Mouse (Mus musculus) heart, adult 8-10 months (tissue): ENCODE results near the gene Ppp2r5a. TPM values are rescaled to one million over a fixed set of nuclear protein-coding genes. Genes with fewer than 3 reads are reported as not detected.
"Not testable (repeated sequence)": the region's sequence is repeated elsewhere in the genome, so short reads cannot be mapped to it uniquely, and the experiment has no call there.

ENCODE experiments used
- DNase-seq: peaks from one replicate; pipeline ENCODE4 v3.0.0; 2022; ENCODE audit warnings: low spot score
- total RNA-seq, 4 experiments: library from RNA; stranded (reverse); gene quantifications; 2 replicates each; pipeline ENCODE4 v1.2.4; 2022

Gene Ppp2r5a
- total RNA-seq, result 10 to 100 TPM; 94.2 to 98.9 (median 97.9) TPM

DNA sequence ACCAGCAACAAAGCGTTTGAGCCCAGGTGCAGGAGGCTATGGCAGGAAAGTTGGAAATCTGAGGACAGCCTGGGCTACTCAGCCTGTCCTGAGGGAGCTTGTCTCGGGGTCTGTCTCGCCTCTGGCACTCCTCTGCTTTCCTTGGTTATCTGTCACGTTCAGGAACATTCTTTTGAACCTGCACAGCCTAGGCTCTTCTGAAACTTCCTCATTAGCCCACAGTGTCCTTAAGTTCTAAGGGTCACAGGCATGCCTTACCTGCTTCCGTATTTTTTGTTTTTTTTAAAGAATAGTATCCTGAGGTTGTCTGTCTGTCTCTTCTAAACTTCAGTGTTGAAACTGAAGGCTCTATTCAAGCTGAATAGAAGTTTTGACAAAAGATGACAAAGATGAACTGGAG is at the start of gene Ppp2r5a:
Gene Ppp2r5a (minus strand): TSS at position 199 of the 400 bp plus-strand sequence.
- no peak for DNase-seq

GRCm38 (mm10) chr1:191450614-191451013 is 47.5 kb upstream of the Ppp2r5a start:
- DNase-seq, result peak; percentile 35

DNA sequence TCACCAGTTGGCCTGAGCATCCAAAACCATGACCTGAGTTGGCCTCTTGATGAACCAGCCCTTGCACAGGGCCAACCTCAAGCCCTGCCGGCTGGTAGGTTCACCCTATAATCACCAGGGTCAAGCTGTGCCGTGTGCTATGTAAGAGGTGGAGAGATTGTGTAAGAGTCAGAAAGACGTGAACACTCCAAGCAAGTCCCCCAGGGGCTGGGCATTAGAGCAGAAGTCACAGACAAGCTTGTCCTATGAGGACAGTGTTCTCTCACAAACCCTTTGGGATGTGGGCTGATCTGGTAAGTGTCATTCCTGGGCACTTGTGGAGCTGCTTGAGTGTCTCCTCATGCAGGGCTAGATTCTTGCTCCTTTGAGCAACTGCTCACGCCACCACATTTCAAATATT is 46.5 kb upstream of the Ppp2r5a start:
- DNase-seq, result no peak

- no peak for DNase-seq
Measured at GRCm38 (mm10) chr1:191447391-191448016, 44.4 kb upstream of the Ppp2r5a start.

- DNase-seq, result no peak
Measured at GRCm38 (mm10) chr1:191446307-191446706, 43.2 kb upstream of the Ppp2r5a start.

DNA sequence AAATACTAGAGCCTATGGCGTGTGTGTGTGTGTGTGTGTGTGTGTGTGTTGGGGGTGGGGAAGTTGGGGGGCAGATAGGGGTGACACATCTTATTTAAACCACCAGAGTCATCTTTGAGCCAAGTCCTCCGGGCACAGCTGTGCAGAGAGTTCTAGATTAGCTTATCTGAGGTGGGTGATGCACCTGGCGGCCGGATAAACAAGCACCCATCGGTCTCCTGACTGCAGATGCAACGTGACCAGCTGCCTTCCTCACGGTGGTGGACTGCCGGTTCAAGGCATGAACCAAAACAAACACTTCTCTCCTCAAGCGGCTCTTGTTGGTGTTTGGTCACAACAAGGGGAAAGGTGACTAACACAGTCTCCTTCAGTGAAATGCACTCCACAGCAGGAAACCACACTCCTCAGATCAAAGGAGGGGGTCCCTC is 42.8 kb upstream of the Ppp2r5a start:
- DNase-seq, result no peak

DNA sequence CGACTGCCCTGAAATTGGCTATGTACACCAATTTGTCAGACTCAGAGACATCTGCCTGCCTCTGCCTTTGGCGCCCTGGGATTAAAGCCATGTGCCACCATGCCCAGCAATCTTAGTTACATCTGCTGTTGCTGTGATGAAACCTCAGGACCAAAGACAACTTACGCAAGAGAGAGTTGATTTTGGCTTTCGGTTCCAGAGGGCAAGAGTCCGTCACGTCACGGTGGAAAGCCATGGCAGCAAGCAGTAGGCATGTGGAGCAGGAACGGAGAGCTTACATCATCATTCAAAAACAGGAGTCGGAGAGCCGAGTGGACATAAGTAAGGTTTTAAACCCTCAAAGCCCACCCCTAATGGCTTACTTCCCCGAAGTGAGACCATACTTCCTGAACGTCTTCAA is 42.3 kb upstream of the Ppp2r5a start:
- no peak for DNase-seq

GRCm38 (mm10) chr1:191444467-191444866 is 41.4 kb upstream of the Ppp2r5a start:
- DNase-seq, result no peak

- no peak for DNase-seq
Measured at GRCm38 (mm10) chr1:191439011-191439410, 35.9 kb upstream of the Ppp2r5a start.

GRCm38 (mm10) chr1:191438546-191438945 is 35.5 kb upstream of the Ppp2r5a start:
- DNase-seq, result no peak

DNA sequence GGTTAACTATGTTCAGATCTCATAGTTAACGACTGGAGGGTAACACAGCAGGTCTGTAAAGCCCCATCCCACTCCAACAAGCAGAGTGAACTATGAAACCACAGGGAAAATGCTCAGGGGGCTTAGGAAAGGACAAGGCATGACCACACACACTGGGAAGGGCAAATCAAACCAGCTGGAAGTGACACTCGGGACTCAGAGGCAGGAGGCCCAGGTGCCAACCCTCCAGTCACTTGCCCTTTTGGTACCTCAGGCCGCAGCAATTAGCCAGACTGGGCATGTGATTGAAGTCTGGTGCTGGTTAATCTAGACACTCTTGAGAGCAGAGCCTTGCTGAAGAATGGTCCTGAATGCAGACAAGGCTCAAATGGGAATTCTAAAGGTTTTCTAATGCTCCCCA is 33.6 kb upstream of the Ppp2r5a start:
- no peak for DNase-seq

- peak; percentile 71 for DNase-seq
Measured at GRCm38 (mm10) chr1:191435359-191435758, 32.3 kb upstream of the Ppp2r5a start.

DNA sequence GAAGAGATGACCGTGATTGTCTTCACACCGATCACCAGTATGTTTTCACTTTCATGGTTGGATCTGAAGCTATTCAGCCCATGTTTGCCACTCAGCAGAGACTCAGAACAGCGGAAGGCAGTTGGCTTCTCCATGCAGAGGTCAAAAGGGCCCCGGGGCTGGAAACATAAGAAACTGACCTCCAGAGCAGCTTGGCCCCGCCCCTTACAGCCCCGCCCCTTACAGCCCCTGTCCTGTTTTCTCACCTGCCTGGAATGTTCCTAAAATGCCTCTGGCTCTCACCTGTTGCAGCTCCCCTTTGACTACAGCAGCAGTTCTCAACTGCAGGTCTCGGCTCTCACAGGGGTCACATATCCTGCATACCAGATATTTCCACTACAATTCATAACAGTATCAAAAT is 29.5 kb upstream of the Ppp2r5a start:
- no peak for DNase-seq

DNA sequence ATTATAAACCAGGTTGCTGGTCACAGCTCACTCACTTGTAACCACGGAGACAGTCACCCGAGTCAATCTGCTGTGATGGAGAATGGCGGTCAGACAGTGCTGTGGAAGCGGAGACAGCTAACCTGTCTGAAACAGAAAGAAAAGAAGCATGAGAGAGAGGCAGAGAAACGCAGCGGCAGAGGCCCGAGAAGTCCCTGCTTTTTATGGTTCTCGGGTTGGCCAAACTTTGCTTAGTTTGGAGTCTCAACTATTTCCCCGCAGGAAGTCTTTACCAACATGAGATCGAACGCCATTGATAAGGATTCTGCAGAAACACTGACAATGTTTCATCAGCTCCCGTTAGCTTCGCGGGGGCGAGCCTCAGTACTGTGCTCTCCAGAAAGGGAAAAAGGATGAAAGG is 29.0 kb upstream of the Ppp2r5a start:
- no peak for DNase-seq

- no peak for DNase-seq
Measured at GRCm38 (mm10) chr1:191430121-191430520, 27.0 kb upstream of the Ppp2r5a start.

- DNase-seq, result no peak
Measured at GRCm38 (mm10) chr1:191425884-191426283, 22.8 kb upstream of the Ppp2r5a start.

DNA sequence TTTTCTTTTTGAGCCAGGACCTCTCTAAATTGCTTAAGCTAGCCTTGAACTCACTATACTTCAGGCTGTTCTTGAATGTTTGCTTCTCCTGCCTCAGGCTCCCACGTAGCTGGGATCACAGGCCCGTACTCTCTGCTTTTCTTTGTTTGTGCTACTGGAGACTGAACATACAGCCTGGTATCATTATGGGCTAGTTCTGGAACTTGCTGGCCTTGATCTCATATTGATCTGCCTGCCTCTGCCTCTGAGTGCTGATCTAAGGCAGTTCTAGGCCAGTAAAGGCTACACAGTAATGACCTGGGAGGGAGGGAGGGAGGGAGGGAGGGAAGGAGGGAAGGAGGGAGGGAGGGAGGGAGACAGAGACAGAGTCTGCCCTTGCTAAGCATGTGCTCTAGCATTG is 20.1 kb upstream of the Ppp2r5a start:
- DNase-seq, result no peak

- DNase-seq, result not testable (repeated sequence)
Measured at GRCm38 (mm10) chr1:191422714-191423113, 19.6 kb upstream of the Ppp2r5a start.

DNA sequence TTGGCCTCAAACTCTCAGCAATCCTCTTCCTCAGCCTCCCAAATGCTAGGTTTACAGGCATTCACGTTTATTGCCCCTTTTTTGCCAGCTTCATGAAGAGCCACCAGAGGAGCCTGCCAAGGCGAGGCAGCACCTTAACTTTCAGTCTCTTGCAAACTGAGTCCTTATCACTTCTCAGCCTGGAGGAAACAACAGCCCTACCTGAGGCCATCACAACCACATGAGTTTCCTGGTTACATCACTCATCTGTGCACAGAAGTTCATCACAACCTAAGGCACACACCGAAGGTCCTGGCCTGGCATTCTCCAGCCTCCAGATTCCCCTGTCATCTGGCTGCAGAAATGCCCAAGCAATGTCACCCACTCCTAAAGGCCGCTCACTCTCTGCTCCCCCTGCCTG is 19.1 kb upstream of the Ppp2r5a start:
- no peak for DNase-seq

GRCm38 (mm10) chr1:191421426-191421999 is 18.4 kb upstream of the Ppp2r5a start:
- DNase-seq, result no peak

- DNase-seq, result peak; percentile 63
Measured at GRCm38 (mm10) chr1:191420930-191421404, 17.9 kb upstream of the Ppp2r5a start.

GRCm38 (mm10) chr1:191419991-191420751 is 17.1 kb upstream of the Ppp2r5a start:
- DNase-seq, result peak; percentile 75

- no peak for DNase-seq
Measured at GRCm38 (mm10) chr1:191419421-191419820, 16.3 kb upstream of the Ppp2r5a start.
